Mouse (Mus musculus): Measurements from ENCODE around the gene Ssh3.

Gene Ssh3

DNA sequence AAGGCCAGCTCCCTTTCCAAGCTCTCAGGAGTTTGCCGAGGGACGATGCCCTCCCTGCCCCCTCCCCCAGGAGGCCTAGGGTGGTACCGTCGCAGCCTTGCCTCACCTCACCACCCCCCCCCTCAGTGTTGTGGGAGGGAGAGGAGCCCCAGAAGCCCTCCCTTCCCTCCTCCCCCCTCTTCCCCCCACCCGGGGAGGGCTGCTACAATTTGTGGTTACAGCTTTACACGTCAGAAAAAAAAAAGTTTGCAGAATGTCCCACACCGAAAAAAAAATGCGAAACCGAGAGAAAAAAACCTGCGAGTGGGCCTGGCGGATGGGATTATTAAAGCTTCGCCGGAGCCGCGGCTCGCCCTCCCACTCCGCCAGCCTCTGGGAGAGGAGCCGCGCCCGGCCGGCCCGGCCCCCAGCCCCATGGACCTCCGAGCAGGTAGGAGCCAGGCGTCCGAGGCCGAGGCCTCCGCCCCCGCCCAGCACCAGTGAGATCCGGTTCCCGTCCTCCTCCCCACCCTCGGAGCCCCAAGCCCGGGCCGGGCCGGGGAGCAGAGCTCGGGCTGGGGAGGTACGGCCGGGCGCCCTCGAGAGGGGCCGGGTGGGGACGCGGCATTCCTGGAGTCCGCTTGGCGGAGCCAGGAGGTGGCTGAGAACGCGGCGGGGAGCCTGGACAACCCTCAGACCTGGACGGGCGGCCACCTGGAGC, 54.8 kb downstream of the Ssh3 start, which contains the start of the genes Clcf1 and AC109138.7:
Clcf1 (plus strand) TSS at position 168 of the 700 bp plus-strand sequence.
AC109138.7 (plus strand) TSS at position 287 of the 700 bp plus-strand sequence.
- DNase-seq, result no peak

DNA sequence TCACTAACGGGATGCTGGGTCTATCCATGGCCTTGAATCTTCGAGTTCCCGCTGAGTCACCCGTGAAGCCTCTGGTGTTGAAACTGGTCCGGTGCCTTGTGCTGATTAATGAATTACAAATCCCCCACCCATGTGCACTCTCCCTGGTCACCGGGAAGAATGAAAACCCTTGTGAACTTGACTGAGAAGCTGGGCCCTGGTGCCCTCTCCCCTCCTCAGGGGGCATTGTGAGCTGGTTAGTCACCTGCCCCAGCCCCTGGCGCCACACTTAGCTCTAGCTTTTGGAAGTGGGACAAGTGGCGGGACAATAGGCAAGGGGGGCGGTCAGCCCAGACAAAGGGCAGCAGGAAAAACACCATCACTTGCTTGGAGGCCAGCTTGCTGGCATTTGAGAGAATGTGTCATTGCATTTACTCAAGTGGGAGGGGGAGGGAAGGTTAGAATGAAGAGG, 55.4 kb downstream of the Ssh3 start:
- DNase-seq, result no peak

DNA sequence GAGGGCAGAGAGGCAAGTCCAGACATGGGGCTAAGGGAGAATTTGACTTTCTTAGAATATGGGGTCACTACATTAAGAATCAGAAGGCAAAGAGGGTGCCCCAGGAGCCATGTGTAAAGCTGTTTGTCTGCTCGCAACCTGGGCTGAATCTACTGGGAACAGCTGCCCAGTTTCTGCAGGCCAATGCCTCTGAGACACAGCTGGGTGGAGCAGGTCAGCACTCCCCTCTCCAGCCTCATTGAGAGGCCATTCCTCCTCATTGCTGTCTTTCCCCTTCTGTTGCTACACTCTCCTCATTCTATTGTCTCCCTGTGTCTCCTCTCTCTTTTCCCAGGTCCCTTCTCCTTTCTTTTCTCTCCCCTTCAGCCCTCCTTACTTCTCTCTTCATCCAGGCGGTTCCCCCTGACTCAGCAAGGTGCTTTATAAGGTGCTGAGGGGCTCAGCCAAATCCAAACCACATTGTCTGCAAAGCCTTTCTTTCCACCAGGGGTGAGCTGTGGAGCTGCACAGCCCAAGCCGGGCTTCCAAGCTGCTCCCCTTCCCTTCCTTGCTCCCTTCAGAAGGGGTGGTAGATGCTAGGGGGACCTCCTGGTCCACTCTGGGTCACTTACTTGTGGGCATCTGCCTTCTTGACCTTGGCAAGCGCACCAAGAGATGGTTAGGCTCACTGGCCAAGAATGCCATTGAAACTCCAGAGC, 56.9 kb downstream of the Ssh3 start:
- no peak for DNase-seq
